Mouse (Mus musculus): ENCODE measurements around the gene Tmem120b.
A peak's percentile ranks its signal among the peaks of the same experiment; 100 is the strongest.

Gene Tmem120b

DNA sequence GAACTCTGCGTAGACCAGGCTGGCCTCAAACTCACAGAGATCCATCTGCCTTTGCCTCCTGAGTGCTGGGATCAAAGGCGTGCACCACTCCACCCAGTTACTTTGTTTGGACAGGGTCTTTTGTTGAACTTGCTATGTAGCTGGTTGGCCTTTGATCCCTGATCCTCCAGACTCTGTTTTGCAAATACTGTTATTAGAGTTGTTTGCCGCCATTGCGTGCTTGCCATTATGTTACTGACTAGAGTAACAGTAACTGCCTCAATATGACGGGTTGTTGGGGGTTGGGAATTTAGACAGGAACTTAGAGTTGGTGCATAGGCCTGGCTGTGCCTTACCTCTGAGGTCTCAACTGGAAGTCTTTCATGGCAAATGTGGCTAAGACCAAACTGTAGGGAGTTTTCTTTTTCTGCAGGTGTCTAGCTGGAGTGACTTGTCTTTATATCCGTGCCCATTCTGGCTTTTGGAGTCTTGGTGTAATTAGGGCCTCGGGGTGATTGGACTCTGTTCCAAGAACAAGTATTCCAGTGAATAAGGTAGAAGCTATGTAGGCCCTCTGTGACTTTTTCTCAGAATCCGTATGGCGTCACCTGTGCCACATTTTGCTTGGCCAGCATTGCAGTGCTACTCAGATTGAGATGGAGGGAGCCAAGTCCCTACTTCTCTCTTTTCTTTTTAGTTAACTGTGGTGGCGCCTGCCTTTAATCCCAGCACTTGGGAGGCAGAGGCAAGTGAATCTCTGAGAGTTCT lies 22.5 kb downstream of the Tmem120b start:
- DNase-seq (ENCODE audit: low spot score in 2 of 2): no peak

DNA sequence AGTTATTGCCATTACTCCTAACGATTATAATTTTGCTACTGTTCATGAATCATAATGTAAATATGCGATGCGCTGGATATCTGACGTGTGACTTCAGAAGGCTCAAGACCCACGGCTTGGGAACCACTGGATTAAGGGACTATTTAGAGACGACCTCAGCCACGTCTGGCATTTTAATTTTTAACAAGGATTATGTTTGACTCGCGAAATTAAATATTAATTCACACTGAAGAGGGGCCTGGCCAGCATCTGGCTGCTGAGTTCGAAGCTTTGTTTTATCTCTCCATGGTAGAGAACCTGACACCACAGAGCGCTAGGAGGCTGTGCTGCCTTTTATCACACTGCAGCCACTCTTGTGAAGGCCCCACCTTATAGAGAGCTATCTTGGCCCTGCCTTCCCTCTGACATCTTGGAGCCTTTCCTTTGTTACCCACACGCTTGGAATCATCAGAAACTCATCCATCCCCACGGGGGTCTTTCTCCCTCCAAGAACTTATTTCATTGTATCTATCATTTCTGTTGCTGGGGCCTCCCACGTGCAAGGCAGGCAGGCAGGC lies 24.9 kb downstream of the Tmem120b start:
- no peak for DNase-seq (ENCODE audit: low spot score in 2 of 2)

DNA sequence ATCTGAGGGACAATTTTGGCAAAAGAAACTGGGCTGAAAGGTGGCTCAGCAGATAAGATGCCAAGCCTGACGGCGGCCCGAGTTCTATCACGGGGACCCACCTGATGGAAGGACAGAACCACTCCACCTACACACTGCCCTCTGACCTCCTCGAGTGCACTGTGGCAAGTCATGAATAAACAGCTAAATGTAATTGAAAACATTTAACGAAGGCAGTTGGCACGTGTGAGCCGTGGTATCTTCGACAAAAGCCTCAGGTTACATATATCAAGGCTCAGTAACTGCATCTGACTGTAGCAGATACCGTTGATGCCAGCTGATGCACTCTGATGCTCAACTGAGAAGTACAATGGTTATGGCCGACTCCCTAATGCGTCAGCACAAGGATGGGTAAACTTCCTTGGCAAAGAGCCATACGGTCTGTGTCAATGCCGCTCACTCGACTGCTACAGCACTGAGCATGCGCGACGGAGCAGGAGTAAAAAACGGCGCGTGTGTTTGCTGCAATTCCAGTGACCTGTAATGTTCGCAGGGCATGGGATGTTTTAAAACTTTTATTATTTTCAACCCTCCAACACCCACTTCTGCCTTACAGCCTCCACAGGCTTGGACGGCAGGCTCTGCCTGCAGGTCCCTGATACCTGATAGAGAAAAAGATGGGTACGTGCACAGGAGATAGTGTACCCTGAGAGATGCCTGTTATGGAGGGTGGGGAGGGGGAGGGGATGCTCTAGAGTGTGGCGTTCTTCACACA lies 26.2 kb downstream of the Tmem120b start:
- no peak for DNase-seq (ENCODE audit: low spot score in 2 of 2)

DNA sequence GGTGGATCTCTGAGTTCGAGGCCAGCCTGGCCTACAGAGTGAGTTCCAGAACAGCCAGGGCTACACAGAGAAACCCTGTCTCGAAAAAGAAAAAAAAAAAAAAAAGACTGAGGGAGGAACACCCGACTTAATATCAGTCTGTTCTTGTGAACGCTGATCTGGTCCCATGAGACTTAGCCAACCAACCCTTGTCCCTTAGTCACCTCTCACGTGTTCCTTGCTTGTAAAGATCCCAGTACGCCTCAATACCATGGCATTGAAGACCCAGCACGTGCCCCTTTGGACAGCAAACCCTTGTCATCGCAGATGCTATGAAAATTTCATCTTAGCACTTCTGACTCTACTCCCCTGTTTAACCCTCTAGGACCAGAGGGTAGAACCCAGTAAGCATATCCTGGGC lies 28.1 kb downstream of the Tmem120b start:
- DNase-seq (ENCODE audit: low spot score in 2 of 2): no peak

DNA sequence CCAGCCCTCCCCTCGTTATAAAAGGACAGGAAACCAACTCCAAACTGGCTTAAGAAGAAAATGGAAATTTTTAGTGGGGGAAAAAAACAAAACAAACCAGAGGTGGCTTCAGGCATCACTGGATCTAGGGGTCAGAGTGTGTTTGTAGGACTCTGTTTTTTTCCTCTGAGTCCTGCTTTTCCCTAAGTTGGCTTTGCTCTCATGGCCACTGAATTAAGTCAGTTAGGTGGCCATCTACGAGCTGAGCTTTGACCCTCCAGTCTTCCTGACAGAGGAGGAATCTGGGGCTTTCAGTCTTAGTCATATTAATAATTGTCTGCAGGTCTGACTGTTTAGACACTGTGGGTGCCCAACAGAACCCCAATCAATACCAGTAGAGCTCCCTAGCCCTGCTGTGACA lies 30.3 kb downstream of the Tmem120b start:
- no peak for DNase-seq (ENCODE audit: low spot score in 2 of 2)

DNA sequence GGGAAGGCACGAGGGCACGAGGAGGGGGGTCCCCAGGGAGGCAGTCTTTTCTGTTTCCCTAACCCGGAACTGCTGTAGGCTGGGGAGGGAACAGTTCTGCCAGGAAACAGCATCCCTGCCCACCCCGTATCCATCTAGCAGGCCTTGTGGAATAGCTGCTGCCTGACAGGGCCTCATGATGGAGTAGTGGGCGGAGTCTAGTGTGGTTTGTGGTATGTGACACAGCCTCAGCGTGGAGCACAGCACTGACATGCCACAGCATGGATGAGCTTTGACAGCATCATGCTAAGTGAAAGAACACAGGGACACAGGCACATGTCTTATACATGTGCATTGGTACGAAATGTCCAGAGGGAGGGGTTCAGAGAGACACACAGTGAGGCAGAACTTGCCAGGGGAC lies 34.2 kb downstream of the Tmem120b start:
- no peak for DNase-seq (ENCODE audit: low spot score in 2 of 2)

DNA sequence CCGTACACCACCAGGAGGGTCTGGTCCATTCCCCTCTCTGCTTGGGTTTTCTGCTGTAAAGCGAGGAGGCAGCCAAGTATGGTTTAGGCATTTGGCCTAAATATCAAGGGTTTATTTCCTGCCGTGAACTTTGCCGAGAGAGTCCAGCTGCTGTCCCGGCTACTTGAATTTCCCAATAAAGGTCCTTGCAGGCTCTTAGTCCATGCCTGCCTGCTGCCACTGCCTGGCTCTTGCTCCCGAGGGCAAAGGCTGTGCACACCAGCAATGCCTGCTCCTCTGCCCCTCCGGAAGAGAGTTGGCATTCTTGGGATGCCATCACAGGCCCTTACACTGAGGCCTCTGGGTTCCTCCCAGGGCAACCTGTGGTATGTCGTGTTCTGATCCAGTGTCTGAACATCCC lies 35.3 kb downstream of the Tmem120b start:
- no peak for DNase-seq (ENCODE audit: low spot score in 2 of 2)

DNA sequence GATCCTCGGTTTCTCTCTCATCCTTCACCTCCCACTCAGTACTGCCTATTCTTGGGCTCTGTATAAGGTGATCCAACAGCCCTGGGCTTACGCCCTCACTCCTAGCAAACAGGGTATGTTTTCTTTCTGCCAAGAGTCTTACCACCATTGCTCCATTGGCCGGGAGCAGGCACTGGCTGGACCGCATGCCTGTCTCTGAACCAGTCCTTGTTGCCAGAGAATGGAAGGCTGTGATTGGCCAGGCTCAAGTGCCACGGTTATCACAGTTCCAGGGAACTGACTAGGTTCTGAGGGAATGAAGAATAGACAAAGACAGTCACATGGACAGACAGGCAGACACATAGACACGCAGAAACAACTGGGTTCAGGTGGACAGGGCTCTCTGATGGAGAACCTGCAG lies 36.6 kb downstream of the Tmem120b start:
- no peak for DNase-seq (ENCODE audit: low spot score in 2 of 2)

DNA sequence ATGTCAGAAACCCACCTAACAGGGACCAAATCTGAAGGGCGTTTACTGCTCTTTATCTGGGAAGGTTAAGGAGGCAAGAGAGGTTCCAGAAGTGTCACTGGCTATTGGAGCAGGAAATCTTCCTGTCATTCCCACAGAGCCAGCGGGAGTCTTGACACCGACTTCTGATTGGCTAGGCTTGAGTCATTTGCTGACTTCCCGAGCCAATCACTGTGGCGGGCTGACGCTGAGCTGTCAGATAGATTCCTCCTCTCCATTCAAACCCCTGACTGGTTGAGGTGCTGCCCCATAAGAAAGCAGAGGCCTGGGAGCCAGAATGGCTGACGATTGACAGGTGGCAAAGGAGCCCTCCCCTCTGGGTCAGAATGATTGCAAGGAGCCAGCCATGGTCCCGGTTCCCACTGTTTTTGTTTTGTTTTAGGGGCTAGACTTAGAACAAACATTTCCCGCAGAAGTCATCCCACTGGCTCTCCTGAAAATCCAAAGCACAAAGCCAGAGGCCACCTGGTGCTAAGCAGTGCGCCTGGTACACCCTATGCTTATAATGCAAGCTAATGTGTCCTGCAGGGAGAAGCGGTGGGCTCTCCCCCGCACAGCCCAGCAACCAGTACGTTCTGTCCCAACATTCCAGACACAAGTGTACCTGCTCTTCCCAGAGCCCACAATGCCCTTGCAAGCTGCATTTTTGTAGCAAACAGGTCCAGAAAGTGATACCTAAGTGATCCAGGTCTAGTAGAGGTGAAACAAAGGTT lies 41.4 kb downstream of the Tmem120b start:
- no peak for DNase-seq (ENCODE audit: low spot score in 2 of 2)

DNA sequence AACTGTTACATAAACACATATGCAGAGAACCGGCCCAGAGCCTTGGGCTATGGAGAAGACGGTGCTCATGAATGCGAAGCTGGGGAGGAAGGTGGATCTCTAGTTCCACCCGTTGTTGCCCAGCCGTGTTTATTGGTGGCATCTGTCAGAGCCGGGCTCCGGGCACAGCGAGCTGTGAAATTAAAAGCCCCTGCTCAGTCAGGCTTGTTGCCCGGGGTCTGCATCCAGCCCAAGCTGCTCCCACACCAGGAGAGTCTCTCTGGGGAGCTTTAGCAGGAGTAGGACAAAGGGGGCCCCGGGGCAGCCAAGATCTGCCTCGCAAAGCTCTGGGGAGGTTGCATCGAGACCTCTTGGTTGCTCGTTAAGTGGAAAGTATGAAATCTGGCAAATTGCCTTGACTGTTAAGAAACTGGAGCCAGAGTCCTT lies 42.1 kb downstream of the Tmem120b start:
- DNase-seq (ENCODE audit: low spot score in 2 of 2): no peak

DNA sequence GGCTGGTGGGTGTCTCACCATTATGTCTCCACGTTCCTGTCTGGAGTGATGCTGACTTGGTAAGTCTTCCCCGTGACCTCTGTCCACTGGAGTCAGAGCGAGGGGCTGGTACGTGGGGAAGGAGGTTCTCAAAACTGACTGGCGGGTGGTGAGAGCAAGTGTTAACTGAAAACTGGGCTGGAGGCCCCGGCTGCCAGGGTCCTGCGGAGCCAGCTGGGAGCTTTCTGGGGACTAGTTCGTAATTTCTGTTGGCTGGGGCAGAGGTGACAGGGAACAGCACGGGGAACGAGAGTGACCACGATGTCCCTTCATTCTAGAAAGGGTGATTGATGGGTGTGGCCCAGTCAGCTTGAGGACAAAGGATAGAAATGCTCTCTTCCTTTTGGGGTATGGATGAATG lies 45.9 kb downstream of the Tmem120b start:
- no peak for DNase-seq (ENCODE audit: low spot score in 2 of 2)

DNA sequence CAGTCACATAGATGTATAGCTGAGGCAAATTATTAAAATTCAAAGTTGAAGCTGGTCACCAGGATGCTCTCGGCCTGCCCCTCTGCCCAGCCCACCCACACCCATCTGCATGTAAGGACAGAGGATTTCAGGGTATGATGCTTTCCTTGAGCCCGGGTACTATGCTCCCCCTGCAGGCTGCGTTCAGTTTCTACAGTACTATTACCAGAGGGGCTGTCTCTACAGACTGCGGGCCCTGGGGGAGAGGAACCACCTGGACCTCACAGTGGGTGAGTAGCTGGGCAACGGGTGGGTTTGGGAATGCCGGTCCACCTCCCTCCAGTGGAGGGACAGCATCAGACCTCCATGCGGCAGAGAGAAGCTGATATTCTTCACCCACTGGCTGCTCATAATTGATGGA lies 46.7 kb downstream of the Tmem120b start:
- peak; percentile 32 to 59 for DNase-seq (ENCODE audit: low spot score in 2 of 2)

DNA sequence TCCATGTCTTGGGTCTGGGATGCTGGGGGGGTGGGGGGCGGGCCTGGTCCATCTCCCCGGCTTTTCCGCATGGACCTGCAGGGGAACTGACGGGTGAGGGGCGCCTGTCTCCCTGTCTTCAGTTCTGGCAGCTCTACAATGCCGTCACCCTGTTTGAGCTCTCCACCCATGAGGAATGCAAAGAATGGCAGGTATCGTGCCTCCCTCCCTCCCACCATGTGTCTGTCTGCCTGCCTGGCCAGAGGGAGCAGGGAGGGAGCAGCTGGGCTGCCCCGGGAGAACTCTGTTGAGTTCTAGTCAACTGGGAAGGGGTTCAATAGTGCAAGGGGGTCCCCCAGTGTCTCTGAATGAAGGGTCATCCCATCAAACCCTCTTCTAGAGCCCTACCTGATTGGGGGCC lies 47.9 kb downstream of the Tmem120b start:
- no peak for DNase-seq (ENCODE audit: low spot score in 2 of 2)

DNA sequence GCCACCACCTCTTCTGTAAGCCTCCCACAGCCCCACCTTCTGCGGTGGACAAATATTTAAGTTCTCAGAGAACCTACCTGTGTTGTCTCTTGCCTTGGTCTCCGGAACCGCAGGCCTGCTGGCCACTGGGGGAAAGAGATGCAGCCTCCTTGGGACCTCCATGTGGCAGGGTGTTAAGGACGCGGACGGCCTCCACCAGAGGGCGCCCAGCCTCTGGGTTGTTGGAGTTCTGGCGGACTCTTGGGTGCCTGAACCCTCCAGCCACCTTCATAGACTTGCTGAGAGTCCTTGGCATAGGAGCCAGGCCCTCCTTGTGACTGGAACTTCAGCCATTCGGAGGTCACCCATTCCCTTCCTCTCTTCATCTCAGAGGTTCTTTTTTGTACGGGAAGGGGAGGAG lies 49.0 kb downstream of the Tmem120b start:
- peak; percentile 66 to 87 for DNase-seq (ENCODE audit: low spot score in 2 of 2)

DNA sequence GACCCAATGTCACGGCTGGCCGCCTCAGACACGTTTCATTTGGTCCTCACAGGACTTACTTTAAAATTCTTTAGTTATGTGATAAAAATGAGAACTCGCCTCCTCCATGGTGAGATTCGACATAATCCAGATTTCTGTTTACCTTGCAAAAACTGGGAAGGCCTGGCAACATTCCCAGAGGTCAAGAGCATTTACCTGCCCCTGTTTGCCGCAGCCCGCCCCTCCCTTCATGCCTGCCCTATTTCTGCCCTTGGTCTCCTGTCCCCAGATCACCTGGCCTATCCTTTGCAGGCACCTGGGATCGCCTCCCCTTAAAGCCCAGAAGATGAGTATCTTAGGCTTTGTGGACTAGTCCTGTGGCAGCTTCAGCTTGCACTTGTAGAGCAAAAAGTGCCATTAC lies 49.6 kb downstream of the Tmem120b start:
- no peak for DNase-seq (ENCODE audit: low spot score in 2 of 2)

DNA sequence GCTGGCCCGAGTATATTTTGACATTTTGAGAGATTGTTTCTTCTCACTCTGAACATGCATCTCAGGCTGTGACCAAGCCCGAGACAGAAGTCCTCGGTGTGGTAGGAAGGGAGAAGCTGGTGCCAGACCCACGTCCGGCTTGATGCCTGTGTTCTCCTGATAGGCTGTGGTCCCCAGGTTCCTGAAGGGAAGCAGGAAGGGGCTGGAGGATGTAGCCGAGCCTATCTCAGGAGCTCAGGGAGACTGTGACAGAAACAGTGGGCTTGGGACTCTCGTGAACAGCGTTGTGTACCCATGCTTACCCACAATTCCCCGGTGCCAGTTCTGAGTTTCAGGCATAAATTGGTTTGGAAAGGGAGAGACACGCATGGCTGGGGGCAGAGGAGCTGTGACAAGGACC lies 50.6 kb downstream of the Tmem120b start:
- no peak for DNase-seq (ENCODE audit: low spot score in 2 of 2)

DNA sequence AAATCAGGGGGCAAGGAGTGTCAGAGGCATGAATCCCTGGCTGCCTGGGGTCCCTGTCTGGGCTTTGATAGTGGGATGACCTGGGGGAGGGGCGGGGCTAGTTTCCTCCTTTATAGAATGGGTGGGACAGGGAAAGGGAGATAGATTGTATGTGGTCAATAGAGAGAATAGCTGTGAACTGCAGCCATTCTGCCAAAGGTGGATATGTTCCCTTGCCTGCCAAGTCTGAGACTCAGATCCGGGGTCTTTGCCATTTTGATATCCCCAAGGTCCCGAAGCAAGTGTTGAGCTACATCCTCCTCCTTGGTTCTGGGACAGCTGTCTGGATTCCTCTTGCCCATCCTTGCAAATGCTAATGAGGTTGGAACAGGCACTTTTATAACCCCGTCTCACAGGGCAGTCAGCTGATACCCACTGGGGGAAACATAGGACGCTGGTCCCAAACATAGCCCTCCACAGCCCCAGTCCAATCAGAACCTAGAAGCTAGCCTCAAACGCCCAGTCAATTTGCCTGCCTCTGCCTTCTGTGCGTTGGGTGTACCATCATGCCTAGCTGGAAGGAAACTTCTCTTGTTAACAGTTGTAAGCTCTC lies 52.5 kb downstream of the Tmem120b start:
- DNase-seq (ENCODE audit: low spot score in 2 of 2): no peak

DNA sequence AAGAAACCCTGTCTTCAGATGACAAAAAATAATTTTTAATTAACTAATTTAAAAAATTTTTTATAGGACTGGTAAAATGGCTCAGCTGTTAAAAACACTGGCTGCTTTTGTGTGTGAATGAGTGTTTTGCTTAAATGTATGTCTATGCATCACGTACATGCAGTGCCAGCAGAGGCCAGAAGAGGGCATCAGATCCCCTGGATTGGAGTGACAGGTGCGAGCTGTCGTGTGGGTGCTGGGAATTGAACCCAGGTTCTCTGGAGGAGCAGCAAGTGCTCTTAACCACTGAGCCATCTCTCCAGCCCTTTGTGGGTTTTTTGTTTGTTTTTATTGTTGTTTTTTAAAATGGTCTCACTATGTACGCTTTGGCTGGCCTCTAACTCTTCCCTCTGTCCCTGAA lies 54.0 kb downstream of the Tmem120b start:
- peak in 1 of 2 experiments; percentile 44 for DNase-seq (ENCODE audit: low spot score in 2 of 2)

DNA sequence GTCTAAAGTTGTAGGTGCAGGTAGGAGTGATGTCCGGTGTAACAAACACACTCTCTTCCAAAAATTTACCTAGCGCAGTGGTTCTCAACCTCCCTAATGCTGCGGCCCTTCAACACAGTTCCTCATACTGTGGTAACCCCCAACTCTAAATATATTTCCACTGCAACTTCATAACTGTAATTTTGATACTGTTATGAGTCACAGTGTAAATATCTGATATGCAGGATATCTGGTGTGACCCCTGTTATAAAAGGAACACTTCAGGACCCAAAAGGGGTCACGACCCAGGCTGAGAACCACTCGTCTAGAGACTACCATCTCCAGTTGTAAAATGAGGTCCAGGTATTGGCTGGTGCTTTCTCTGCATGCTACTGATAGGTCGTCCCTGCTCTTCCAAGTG lies 56.9 kb downstream of the Tmem120b start:
- no peak for DNase-seq (ENCODE audit: low spot score in 2 of 2)

DNA sequence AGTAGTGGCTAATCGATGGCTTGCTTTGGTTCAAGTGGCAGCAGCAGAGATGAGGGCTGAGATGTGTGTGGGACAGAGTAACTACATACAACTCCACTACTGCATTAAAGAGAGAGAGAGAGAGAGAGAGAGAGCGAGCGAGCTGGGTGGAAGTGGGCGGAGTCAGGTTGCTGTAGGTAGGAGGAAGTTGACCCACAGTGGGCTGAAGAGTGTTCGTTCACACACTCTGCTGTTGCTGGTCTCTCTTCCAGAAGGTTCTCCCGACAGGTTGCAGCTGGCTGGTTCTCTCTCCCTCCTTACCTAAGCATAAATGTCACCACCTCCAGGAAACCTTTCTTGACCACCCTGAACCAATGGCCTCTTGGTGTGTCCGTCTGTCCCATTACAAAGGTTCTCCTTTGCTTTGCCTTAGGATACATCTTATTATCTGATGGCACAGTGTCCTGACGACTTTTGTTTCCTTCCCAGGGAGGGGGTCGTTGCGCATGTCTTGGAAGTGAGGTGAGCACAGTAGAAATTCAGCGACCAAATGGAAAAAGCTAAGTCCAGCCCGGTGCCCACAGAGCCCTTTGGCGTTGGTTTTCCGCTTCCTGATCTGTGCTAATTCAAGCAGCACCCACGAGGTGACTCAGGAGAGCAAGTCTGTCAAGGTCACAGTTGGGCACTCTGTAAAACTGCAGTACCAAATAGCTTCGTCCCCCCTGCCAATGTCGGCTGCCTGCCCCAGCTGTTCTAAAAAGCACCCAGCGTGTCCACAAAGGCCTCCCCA lies 57.6 kb downstream of the Tmem120b start:
- peak; percentile 61 to 69 for DNase-seq (ENCODE audit: low spot score in 2 of 2)

DNA sequence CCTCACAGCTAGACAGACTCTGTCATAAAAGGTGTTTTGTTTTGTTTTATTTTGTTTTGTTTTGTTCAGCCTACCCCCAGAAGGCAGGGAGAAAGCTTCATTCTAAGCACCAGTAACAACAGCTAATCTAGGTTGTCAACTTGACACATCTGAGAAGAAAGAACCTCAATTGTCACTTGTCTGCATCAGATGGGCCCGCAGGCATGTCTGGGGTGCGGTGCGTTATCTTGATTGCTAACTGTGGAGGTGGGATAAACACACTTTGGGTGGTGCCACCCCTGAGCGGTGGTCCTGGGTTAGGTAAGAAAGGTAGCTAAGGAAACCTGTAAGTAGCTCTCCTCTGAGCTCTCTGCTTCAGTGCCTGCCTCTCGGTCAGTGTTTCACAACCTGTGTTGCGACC lies 58.8 kb downstream of the Tmem120b start:
- no peak for DNase-seq (ENCODE audit: low spot score in 2 of 2)
